Mouse (Mus musculus) liver, postnatal 0 days (tissue): ENCODE results near the gene Med16. TPM values are rescaled to one million over a fixed set of nuclear protein-coding genes. Genes with fewer than 3 reads are reported as not detected.
"Not testable (repeated sequence)": the region's sequence is repeated elsewhere in the genome, so short reads cannot be mapped to it uniquely, and the experiment has no call there.

ENCODE experiments used
- ATAC-seq: fragments of 200-750 bp; cut with Nextera tagmentation; 2 replicates; pipeline ENCODE4 v1.8.0; 2017; ENCODE audit warnings: mild to moderate bottlenecking, moderate library complexity
- DNase-seq: peaks from one replicate; pipeline ENCODE4 v3.0.0-alpha.2; 2016
- H3K27ac ChIP-seq: fragments of 300-500 bp; sonication (generic); 2 replicates; pipeline ENCODE4 v1.5.1; 2014; ENCODE audit warnings: antibody characterized with exemption, moderate library complexity, mild to moderate bottlenecking, low read depth
- H3K27me3 ChIP-seq: fragments of 300-500 bp; sonication (generic); 2 replicates; pipeline ENCODE4 v1.6.1; 2014; ENCODE audit warnings: low read length, control low read depth, mixed read lengths; ENCODE audit not compliant: insufficient read depth
- H3K36me3 ChIP-seq: fragments of 300-500 bp; sonication (generic); replicated peaks from 2 replicates; pipeline ENCODE4 v1.6.1; 2014; ENCODE audit warnings: mild to moderate bottlenecking, control low read depth, low read length, moderate library complexity, mixed read lengths; ENCODE audit not compliant: insufficient read depth
- H3K4me1 ChIP-seq: fragments of 300-500 bp; sonication (generic); 2 replicates; pipeline ENCODE4 v1.6.1; 2014; ENCODE audit warnings: antibody characterized with exemption, mild to moderate bottlenecking, control low read depth; ENCODE audit not compliant: insufficient read depth
- H3K4me2 ChIP-seq: fragments of 300-500 bp; sonication (generic); 2 replicates; pipeline ENCODE4 v1.6.1; 2014; ENCODE audit warnings: low read depth, mild to moderate bottlenecking, low read length, moderate library complexity, mixed read lengths
- H3K4me3 ChIP-seq: fragments of 300-500 bp; sonication (generic); 2 replicates; pipeline ENCODE4 v1.5.1; 2014; ENCODE audit warnings: low read depth, low read length
- H3K9ac ChIP-seq: fragments of 300-500 bp; sonication (generic); replicated peaks from 2 replicates; pipeline ENCODE4 v1.6.1; 2014; ENCODE audit warnings: mild to moderate bottlenecking, moderate library complexity
- H3K9me3 ChIP-seq: fragments of 300-500 bp; sonication (generic); 2 replicates; pipeline ENCODE4 v1.6.1; 2016; ENCODE audit warnings: mild to moderate bottlenecking, control low read depth, low read length, mixed read lengths
- CTCF ChIP-seq: sonication (generic); IDR thresholded peaks from 2 replicates; pipeline ENCODE4 v1.5.1; 2016; ENCODE audit warnings: antibody characterized with exemption, low read depth
- EP300 ChIP-seq: IDR thresholded peaks from 2 replicates; pipeline ENCODE4 v1.6.1; 2016; ENCODE audit warnings: antibody characterized with exemption, low read depth, mild to moderate bottlenecking
- WGBS: fragments of 180-500 bp; shearing (Covaris S2); extraction: QIAGEN DNeasy Blood & Tissue Kit; methylation state at CpG from one replicate; pipeline ENCODE4 v1.1.7; 2014; ENCODE audit not compliant: insufficient replicate concordance; 5-methylcytosine and 5-hydroxymethylcytosine counted together
- polyA plus RNA-seq: library from polyadenylated mRNA; unstranded; fragments of >200 nt; fragmentation: Nextera tagmentation; extraction: Ambion mirVana; gene quantifications from 2 replicates; pipeline ENCODE4 v1.2.1, GENCODE M21; 2015

Med16 gene
- polyA plus RNA-seq, 1 experiment from 2014 or later: 14.3 TPM

- peaks cover 11% of the 10 kb centered on the region; the same call in 1 of the 2 replicates for H3K36me3 ChIP-seq
- H3K9ac ChIP-seq, H3K27ac ChIP-seq, H3K4me1 ChIP-seq, H3K4me2 ChIP-seq, H3K27me3 ChIP-seq, H3K9me3 ChIP-seq, H3K4me3 ChIP-seq: not testable (repeated sequence)
- ATAC-seq (peak; percentile 35; the same call in 1 of the 2 replicates), DNase-seq (peak; percentile 89)
- 41% methylated on average over 22 of the region's 22 CpGs for WGBS
- peak; percentile 91 for TF ChIP-seq CTCF
Observed at GRCm38 (mm10) chr10:79892451-79893118, 16.1 kb downstream of the Med16 start.

GRCm38 (mm10) chr10:79890670-79891069 is 18.1 kb downstream of the Med16 start, which contains the start of gene Cfd:
Gene Cfd, plus strand, starts transcription at chr10:79890853.
- Histone ChIP-seq H3K27ac (no peak within 1 kb of the TSS), H3K9me3 (no peaks in the 10 kb centered on the region), H3K27me3 (no peaks in the 10 kb centered on the region), H3K36me3 (peaks cover 5% of the 10 kb centered on the region; the same call in 1 of the 2 replicates), H3K9ac (no peak within 1 kb of the TSS), H3K4me3 (no peak within 1 kb of the TSS), H3K4me1 (no peaks in the 10 kb centered on the region; the same call in 1 of the 2 replicates), H3K4me2 (no peak within 1 kb of the TSS)
- ATAC-seq: no peak
- 47% methylated on average over 5 of the region's 5 CpGs for WGBS
- DNase-seq: no peak
- no peak for TF ChIP-seq CTCF
- no peak for TF ChIP-seq EP300

- WGBS: 32% methylated on average over 2 of the region's 2 CpGs
Observed at GRCm38 (mm10) chr10:79889386-79889785, 19.3 kb downstream of the Med16 start.

GRCm38 (mm10) chr10:79886611-79887010 is 22.1 kb downstream of the Med16 start:
- ATAC-seq (no peak), DNase-seq (no peak)
- Histone ChIP-seq H3K27ac (no peak overlapping the region), H3K36me3 (no peaks in the 10 kb centered on the region), H3K9ac (no peak overlapping the region), H3K4me2 (no peak overlapping the region), H3K4me1 (peaks cover 27% of the 10 kb centered on the region), H3K4me3 (no peak overlapping the region), H3K27me3 (0 out of 2 replicates have a peak, but pooled peaks cover 8% of the 10 kb centered on the region), H3K9me3 (no peaks in the 10 kb centered on the region)
- 66% methylated on average over 8 of the region's 8 CpGs for WGBS
- no peak for TF ChIP-seq EP300
- TF ChIP-seq CTCF: no peak

More at GRCm38 (mm10) chr10:79889386-79889785, 19.3 kb downstream of the Med16 start:
- H3K9ac ChIP-seq: no peak overlapping the region
- no peaks in the 10 kb centered on the region for H3K36me3 ChIP-seq
- peaks cover 5% of the 10 kb centered on the region for H3K4me1 ChIP-seq
- DNase-seq (no peak), ATAC-seq (no peak)
- H3K27me3 ChIP-seq: no peaks in the 10 kb centered on the region
- 0 out of 2 replicates have a peak overlapping the region, but pooled peaks have one; percentile 29 for H3K27ac ChIP-seq
- H3K4me3 ChIP-seq: no peak overlapping the region
- no peak for TF ChIP-seq EP300
- no peak for TF ChIP-seq CTCF
- no peak overlapping the region for H3K4me2 ChIP-seq
- no peaks in the 10 kb centered on the region for H3K9me3 ChIP-seq

- WGBS: 50% methylated on average over 6 of the region's 6 CpGs
- H3K9me3 ChIP-seq: no peaks in the 10 kb centered on the region
- 0 out of 2 replicates have a peak, but pooled peaks cover 8% of the 10 kb centered on the region for H3K27me3 ChIP-seq
- TF ChIP-seq EP300 (no peak), CTCF (no peak)
- no peak within 1 kb of the TSS for H3K9ac ChIP-seq
- H3K36me3 ChIP-seq: no peaks in the 10 kb centered on the region
- H3K4me1 ChIP-seq: peaks cover 33% of the 10 kb centered on the region
- no peak within 1 kb of the TSS; the same call in 1 of the 2 replicates for H3K4me2 ChIP-seq
- H3K27ac ChIP-seq: no peak within 1 kb of the TSS
- ATAC-seq: no peak
- no peak within 1 kb of the TSS for H3K4me3 ChIP-seq
- no peak for DNase-seq
Observed at GRCm38 (mm10) chr10:79886054-79886453, 22.7 kb downstream of the Med16 start, which contains the start of gene Elane. Gene Elane, plus strand, starts transcription at chr10:79886247.

GRCm38 (mm10) chr10:79884938-79885337 is 23.8 kb downstream of the Med16 start:
- ATAC-seq, H3K36me3 ChIP-seq, H3K27ac ChIP-seq, H3K9me3 ChIP-seq, H3K4me2 ChIP-seq, H3K27me3 ChIP-seq, H3K9ac ChIP-seq, DNase-seq, H3K4me3 ChIP-seq: not testable (repeated sequence)
- 23% methylated on average over 2 of the region's 3 CpGs for WGBS
- H3K4me1 ChIP-seq: peaks cover 43% of the 10 kb centered on the region
